Mouse (Mus musculus) liver, embryonic 16.5 days (tissue): Measurements from ENCODE around the gene Chka. TPM values are rescaled to one million over a fixed set of nuclear protein-coding genes. Genes with fewer than 3 reads are reported as not detected.
A peak's percentile ranks its signal among the peaks of the same experiment; 100 is the strongest.

ENCODE experiments used
- ATAC-seq: fragments of 200-750 bp; cut with Nextera tagmentation; 2 replicates; pipeline ENCODE4 v1.8.0; 2017; ENCODE audit warnings: low read depth, mild to moderate bottlenecking, moderate number of reproducible peaks, moderate library complexity
- H3K27ac ChIP-seq: fragments of 300-500 bp; sonication (generic); 2 replicates; pipeline ENCODE4 v1.5.1; 2014; ENCODE audit warnings: mild to moderate bottlenecking, low read length
- H3K27me3 ChIP-seq: fragments of 300-500 bp; sonication (generic); 2 replicates; pipeline ENCODE4 v1.6.1; 2014; ENCODE audit warnings: low read depth, low read length, mixed read lengths; ENCODE audit not compliant: control insufficient read depth, insufficient read depth
- H3K36me3 ChIP-seq: fragments of 300-500 bp; sonication (generic); 2 replicates; pipeline ENCODE4 v1.6.1; 2014; ENCODE audit warnings: mild to moderate bottlenecking; ENCODE audit not compliant: control insufficient read depth, insufficient read depth
- H3K4me1 ChIP-seq: fragments of 300-500 bp; sonication (generic); 2 replicates; pipeline ENCODE4 v1.6.1; 2014; ENCODE audit warnings: low read depth, low read length, mixed read lengths; ENCODE audit not compliant: control insufficient read depth
- H3K4me2 ChIP-seq: fragments of 300-500 bp; sonication (generic); 2 replicates; pipeline ENCODE4 v1.6.1; 2014; ENCODE audit warnings: low read depth, low read length, mixed read lengths
- H3K4me3 ChIP-seq: fragments of 300-500 bp; sonication (generic); 2 replicates; pipeline ENCODE4 v1.5.1; 2014; ENCODE audit warnings: low read depth, mild to moderate bottlenecking, low read length
- H3K9ac ChIP-seq: fragments of 300-500 bp; sonication (generic); 2 replicates; pipeline ENCODE4 v1.6.1; 2014; ENCODE audit warnings: low read depth, low read length
- H3K9me3 ChIP-seq: fragments of 300-500 bp; sonication (generic); replicated peaks from 2 replicates; pipeline ENCODE4 v1.6.1; 2016; ENCODE audit warnings: low read length; ENCODE audit not compliant: control insufficient read depth
- WGBS: fragments of 180-500 bp; shearing (Covaris S2); extraction: QIAGEN DNeasy Blood & Tissue Kit; methylation state at CpG from one replicate; pipeline ENCODE4 v1.1.7; 2014; ENCODE audit not compliant: insufficient replicate concordance; 5-methylcytosine and 5-hydroxymethylcytosine counted together
- polyA plus RNA-seq: library from polyadenylated mRNA; unstranded; fragments of >200 nt; fragmentation: Nextera tagmentation; extraction: Ambion mirVana; gene quantifications from 2 replicates; pipeline ENCODE4 v1.2.1, GENCODE M21; 2015

Gene Chka
- polyA plus RNA-seq, 1 experiment from 2014 or later, result 19.3 TPM

GRCm38 (mm10) chr19:3868290-3868689 lies 16.7 kb downstream of the Chka start:
- Histone ChIP-seq H3K27me3 (no peaks in the 10 kb centered on the region), H3K9ac (no peak overlapping the region), H3K4me3 (no peak overlapping the region), H3K27ac (no peak overlapping the region), H3K36me3 (peaks cover 6% of the 10 kb centered on the region), H3K4me1 (no peaks in the 10 kb centered on the region; the same call in 1 of the 2 replicates), H3K4me2 (no peak overlapping the region), H3K9me3 (no peaks in the 10 kb centered on the region)
- ATAC-seq, result no peak
- WGBS, result 70% methylated on average over 1 of the region's 1 CpGs

GRCm38 (mm10) chr19:3871468-3871867 lies 19.9 kb downstream of the Chka start:
- H3K36me3 ChIP-seq, result no peaks in the 10 kb centered on the region; the same call in 1 of the 2 replicates
- no peaks in the 10 kb centered on the region for H3K9me3 ChIP-seq
- no peaks in the 10 kb centered on the region; the same call in 1 of the 2 replicates for H3K4me1 ChIP-seq
- H3K9ac ChIP-seq, result no peak overlapping the region
- no peaks in the 10 kb centered on the region for H3K27me3 ChIP-seq
- no peak overlapping the region for H3K4me2 ChIP-seq
- no peak overlapping the region for H3K4me3 ChIP-seq
- ATAC-seq, result no peak
- H3K27ac ChIP-seq, result no peak overlapping the region

- no peaks in the 10 kb centered on the region for H3K9me3 ChIP-seq
- no peak for ATAC-seq
- H3K4me3 ChIP-seq, result no peak overlapping the region
- WGBS, result 63% methylated on average over 4 of the region's 4 CpGs
- no peak overlapping the region for H3K9ac ChIP-seq
- H3K4me2 ChIP-seq, result no peak overlapping the region
- no peaks in the 10 kb centered on the region for H3K27me3 ChIP-seq
- no peaks in the 10 kb centered on the region; the same call in 1 of the 2 replicates for H3K4me1 ChIP-seq
- no peak overlapping the region for H3K27ac ChIP-seq
- no peaks in the 10 kb centered on the region for H3K36me3 ChIP-seq
Measured at GRCm38 (mm10) chr19:3872373-3872772, 20.8 kb downstream of the Chka start.

GRCm38 (mm10) chr19:3875045-3875444 lies 23.5 kb downstream of the Chka start:
- ATAC-seq, result no peak
- H3K4me1 ChIP-seq, result no peaks in the 10 kb centered on the region
- no peak overlapping the region for H3K27ac ChIP-seq
- H3K36me3 ChIP-seq, result no peaks in the 10 kb centered on the region
- WGBS, result 74% methylated on average over 7 of the region's 7 CpGs
- H3K4me2 ChIP-seq, result no peak overlapping the region
- H3K9ac ChIP-seq, result no peak overlapping the region
- H3K9me3 ChIP-seq, result no peaks in the 10 kb centered on the region
- no peaks in the 10 kb centered on the region for H3K27me3 ChIP-seq
- no peak overlapping the region for H3K4me3 ChIP-seq

DNA sequence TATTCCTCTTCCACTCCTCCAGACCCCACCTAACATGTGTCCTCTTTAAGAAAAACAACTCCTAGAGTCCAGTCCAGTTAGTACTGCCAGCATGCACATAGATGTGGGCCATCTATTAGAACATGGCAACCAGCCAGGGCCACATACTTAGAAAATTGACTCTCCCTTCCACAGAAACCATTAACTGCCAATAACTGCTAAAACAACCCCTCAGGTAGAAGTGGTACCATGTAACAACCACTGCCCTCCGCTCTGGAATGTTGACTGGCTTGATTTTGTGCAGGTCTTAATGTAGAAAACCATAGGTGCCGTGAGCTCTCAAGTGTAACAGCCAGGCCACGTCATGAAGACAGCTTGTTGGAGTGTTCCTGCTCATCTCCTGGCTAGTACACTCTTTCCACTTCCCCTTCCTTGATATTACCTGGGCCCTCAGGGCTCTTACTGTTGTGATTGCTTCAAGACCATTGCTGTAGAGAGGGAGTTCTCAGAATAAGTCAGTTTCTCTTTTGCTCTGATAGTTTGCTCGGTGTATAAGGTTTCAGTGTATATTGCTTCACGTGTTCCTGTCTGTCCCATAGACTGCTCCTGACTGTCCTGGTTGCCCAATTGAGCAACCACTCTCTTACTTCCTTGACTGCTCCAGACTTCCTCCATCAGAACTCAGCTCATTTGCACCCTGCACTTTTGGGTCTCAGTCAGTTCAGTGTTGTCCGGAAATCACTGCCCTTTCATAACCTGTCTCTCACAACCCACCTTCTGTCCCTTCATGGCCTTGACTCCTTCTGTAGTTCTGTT lies 28.7 kb downstream of the Chka start:
- peak; percentile 53; the same call in 1 of the 2 replicates for ATAC-seq
- H3K27ac ChIP-seq, result no peak overlapping the region

DNA sequence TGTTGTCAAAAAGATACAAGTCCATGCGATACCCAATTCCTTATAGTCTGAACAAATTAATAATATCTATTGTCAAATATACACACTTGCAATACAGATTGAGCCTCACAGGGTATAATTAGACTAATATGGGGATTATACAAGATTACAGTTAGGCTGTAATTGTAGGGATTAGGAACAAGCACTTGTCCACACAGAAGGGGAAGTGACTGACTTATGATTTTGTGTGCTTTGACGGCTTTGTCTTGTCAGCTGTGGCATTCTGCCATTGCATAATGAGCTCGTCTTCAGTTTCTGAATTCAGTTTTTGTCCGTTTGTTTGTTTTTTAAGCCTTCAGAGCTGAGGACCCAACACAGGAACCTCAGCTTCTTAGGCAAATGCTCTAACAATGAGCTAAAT lies 30.6 kb downstream of the Chka start:
- no peaks in the 10 kb centered on the region for H3K9me3 ChIP-seq
- no peaks in the 10 kb centered on the region; the same call in 1 of the 2 replicates for H3K4me1 ChIP-seq
- H3K27ac ChIP-seq, result no peak overlapping the region; the same call in 1 of the 2 replicates
- no peak overlapping the region for H3K4me2 ChIP-seq
- WGBS, result 46% methylated on average over 4 of the region's 4 CpGs
- no peak overlapping the region for H3K9ac ChIP-seq
- H3K36me3 ChIP-seq, result no peaks in the 10 kb centered on the region
- no peak for ATAC-seq
- no peaks in the 10 kb centered on the region for H3K27me3 ChIP-seq
- H3K4me3 ChIP-seq, result no peak overlapping the region

More for the DNA sequence above, 28.7 kb downstream of the Chka start:
- no peaks in the 10 kb centered on the region for H3K27me3 ChIP-seq
- no peaks in the 10 kb centered on the region for H3K36me3 ChIP-seq
- H3K4me2 ChIP-seq, result no peak overlapping the region
- H3K9me3 ChIP-seq, result no peaks in the 10 kb centered on the region
- no peak overlapping the region for H3K9ac ChIP-seq
- H3K4me1 ChIP-seq, result no peaks in the 10 kb centered on the region; the same call in 1 of the 2 replicates
- no peak overlapping the region for H3K4me3 ChIP-seq
- 67% methylated on average over 6 of the region's 6 CpGs for WGBS

GRCm38 (mm10) chr19:3884325-3884990 lies 32.9 kb downstream of the Chka start:
- Histone ChIP-seq H3K36me3 (0 out of 2 replicates have a peak, but pooled peaks cover 3% of the 10 kb centered on the region), H3K4me1 (no peaks in the 10 kb centered on the region; the same call in 1 of the 2 replicates), H3K27me3 (no peaks in the 10 kb centered on the region), H3K27ac (no peak overlapping the region), H3K4me3 (no peak overlapping the region), H3K9ac (no peak overlapping the region), H3K9me3 (no peaks in the 10 kb centered on the region), H3K4me2 (no peak overlapping the region)
- WGBS, result 58% methylated on average over 6 of the region's 6 CpGs
- ATAC-seq, result no peak

DNA sequence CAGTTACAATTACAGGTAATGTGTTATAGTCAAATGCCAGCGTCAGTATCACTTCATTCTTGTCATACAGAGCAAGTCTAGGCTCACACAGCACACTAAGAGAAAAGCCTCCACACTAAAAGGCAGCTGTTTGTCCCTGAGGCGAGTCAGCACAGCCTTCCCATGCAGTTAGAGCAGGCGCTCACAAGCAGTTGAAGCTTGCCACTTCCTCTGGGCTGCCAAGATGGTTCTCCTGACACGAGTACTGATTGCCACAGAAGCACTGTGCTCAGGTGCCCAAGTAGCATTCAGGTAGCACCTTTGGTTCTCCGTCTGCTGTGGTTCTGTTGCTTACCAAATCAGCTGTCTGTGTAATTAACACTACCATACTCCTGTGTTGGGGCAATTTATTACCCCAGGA lies 37.5 kb downstream of the Chka start:
- Histone ChIP-seq H3K27ac (no peak overlapping the region), H3K4me1 (no peaks in the 10 kb centered on the region; the same call in 1 of the 2 replicates), H3K27me3 (no peaks in the 10 kb centered on the region), H3K4me2 (no peak overlapping the region), H3K9me3 (no peaks in the 10 kb centered on the region), H3K4me3 (no peak overlapping the region), H3K9ac (no peak overlapping the region), H3K36me3 (peaks cover 21% of the 10 kb centered on the region)
- ATAC-seq, result no peak
- WGBS, result 68% methylated on average over 5 of the region's 5 CpGs

DNA sequence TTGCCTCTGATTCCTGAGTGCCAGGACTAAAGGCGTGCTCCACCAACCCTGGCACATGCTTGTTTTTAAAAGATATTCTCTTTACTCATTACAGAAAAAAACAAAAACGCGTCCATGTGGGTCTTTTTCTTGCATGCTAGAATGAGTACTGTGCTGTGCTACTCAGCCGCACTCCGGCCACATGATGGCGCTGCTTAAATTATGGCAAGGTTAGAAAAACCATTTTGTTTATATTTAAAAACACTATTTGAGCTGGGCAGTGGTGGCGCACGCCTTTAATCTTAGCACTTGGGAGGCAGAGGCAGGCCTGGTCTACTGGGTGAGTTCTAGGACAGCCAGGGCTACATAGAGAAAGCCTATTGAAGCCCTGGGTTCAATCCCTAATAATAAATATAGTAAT lies 38.6 kb downstream of the Chka start:
- ATAC-seq, result no peak
- H3K9me3 ChIP-seq, result no peaks in the 10 kb centered on the region
- peaks cover 2% of the 10 kb centered on the region; the same call in 1 of the 2 replicates for H3K4me1 ChIP-seq
- H3K36me3 ChIP-seq, result peaks cover 25% of the 10 kb centered on the region
- H3K27me3 ChIP-seq, result no peaks in the 10 kb centered on the region
- 65% methylated on average over 8 of the region's 8 CpGs for WGBS
- no peak overlapping the region for H3K4me2 ChIP-seq
- no peak overlapping the region for H3K4me3 ChIP-seq
- no peak overlapping the region for H3K9ac ChIP-seq
- no peak overlapping the region for H3K27ac ChIP-seq
